Mouse (Mus musculus): ENCODE measurements around the gene Rspry1. TPM values are rescaled to one million over a fixed set of nuclear protein-coding genes. Genes with fewer than 3 reads are reported as not detected.

Gene Rspry1
- polyA plus RNA-seq, 1 experiment from 2014 or later = 55.2 TPM

DNA sequence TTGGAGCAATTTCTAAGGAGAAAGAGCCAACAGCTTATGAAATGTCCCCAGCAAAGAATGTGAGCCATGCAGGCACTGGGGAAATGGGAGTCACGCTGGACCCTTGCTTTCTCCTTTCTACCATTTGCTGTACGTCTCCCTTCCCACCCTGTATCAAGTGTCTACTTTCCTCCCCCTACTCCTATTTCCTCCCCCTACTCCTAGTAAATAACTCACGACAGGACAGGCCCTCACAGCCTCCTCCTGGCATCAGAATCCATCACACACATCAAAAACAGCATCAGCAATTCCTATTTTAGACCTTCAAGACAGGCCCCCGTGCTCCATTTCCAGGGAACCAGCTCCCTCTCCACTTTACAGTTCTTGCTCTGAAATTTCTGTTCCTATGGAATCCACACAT is 10.0 kb upstream of the Rspry1 start:
- Histone ChIP-seq H3K9me3 (ENCODE audit: control insufficient read depth, low read length) (no peaks in the 10 kb centered on the region), H3K27ac (ENCODE audit: low read depth, low read length) (no peak overlapping the region), H3K9ac (ENCODE audit: low read length) (no peak overlapping the region), H3K4me1 (replicated peaks; ENCODE audit: control insufficient read depth, insufficient read depth, low read length) (no peaks in the 10 kb centered on the region), H3K36me3 (ENCODE audit: control insufficient read depth, insufficient read depth, low read length) (peaks cover 3% of the 10 kb centered on the region; the same call in 1 of the 2 replicates), H3K27me3 (ENCODE audit: control insufficient read depth, insufficient read depth, low read length) (no peaks in the 10 kb centered on the region), H3K4me3 (ENCODE audit: low read depth, low read length) (no peak overlapping the region), H3K4me2 (ENCODE audit: low read depth, low read length, severe bottlenecking) (no peak overlapping the region)
- no peak for DNase-seq (ENCODE audit: low spot score)
- no peak for ATAC-seq (replicated peaks; ENCODE audit: low FRiP score)
- 74% methylated on average over 4 of the region's 4 CpGs for WGBS

DNA sequence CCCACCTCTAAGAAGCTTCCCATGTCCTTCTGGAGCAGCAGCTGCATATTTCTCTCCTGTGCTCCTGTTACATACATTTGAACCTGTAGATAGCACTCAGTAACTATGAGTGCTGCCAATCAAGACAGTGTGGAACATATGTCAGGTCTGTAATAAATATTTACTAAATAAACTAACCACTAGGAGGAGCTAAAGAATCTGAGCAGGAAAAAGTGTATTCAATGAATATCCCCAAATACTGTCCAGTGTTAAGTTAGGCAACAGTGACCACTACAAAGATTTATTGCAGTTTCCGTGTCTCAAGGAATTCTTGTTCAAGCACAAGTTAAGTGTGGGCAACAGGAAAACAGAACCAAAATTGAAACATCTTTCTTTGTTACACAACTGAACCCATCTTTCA is 7.5 kb upstream of the Rspry1 start:
- H3K4me2 ChIP-seq (ENCODE audit: low read depth, low read length, severe bottlenecking) = no peak overlapping the region
- DNase-seq (ENCODE audit: low spot score) (no peak), ATAC-seq (replicated peaks; ENCODE audit: low FRiP score) (no peak)
- no peak overlapping the region for H3K9ac ChIP-seq (ENCODE audit: low read length)
- WGBS = 81% methylated on average over 1 of the region's 1 CpGs
- no peak overlapping the region for H3K27ac ChIP-seq (ENCODE audit: low read depth, low read length)
- H3K27me3 ChIP-seq (ENCODE audit: control insufficient read depth, insufficient read depth, low read length) = no peaks in the 10 kb centered on the region
- no peaks in the 10 kb centered on the region for H3K9me3 ChIP-seq (ENCODE audit: control insufficient read depth, low read length)
- H3K36me3 ChIP-seq (ENCODE audit: control insufficient read depth, insufficient read depth, low read length) = no peaks in the 10 kb centered on the region
- H3K4me1 ChIP-seq (replicated peaks; ENCODE audit: control insufficient read depth, insufficient read depth, low read length) = no peaks in the 10 kb centered on the region
- no peak overlapping the region for H3K4me3 ChIP-seq (ENCODE audit: low read depth, low read length)

DNA sequence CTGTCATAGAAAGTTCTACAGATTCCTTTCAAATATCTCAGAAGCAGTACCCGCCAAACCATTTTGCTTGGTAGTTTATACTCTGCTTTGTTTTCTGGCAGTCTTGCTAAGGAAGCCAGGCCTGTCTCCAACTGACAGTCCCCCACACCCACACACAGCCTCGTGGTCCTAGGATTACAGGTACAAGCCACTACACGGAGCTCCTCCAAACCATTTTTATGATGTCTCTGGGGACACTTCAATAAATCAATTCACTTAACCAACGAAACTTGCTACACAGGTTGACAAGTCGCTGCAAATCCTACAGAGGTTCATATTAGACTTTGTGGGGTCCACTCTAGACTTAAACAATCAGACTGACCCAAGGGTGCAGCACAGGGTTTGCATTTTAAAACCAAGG is 1.3 kb upstream of the Rspry1 start:
- ATAC-seq (replicated peaks; ENCODE audit: low FRiP score) (no peak), DNase-seq (ENCODE audit: low spot score) (no peak)
- H3K4me1 ChIP-seq (replicated peaks; ENCODE audit: control insufficient read depth, insufficient read depth, low read length) = peaks cover 9% of the 10 kb centered on the region
- H3K36me3 ChIP-seq (ENCODE audit: control insufficient read depth, insufficient read depth, low read length) = no peaks in the 10 kb centered on the region
- H3K27ac ChIP-seq (ENCODE audit: low read depth, low read length) = no peak overlapping the region
- peak overlapping the region; percentile 81 for H3K4me3 ChIP-seq (ENCODE audit: low read depth, low read length)
- H3K27me3 ChIP-seq (ENCODE audit: control insufficient read depth, insufficient read depth, low read length) = no peaks in the 10 kb centered on the region
- H3K4me2 ChIP-seq (ENCODE audit: low read depth, low read length, severe bottlenecking) = peak overlapping the region; percentile 96
- H3K9me3 ChIP-seq (ENCODE audit: control insufficient read depth, low read length) = no peaks in the 10 kb centered on the region
- WGBS = 32% methylated on average over 5 of the region's 5 CpGs
- peak overlapping the region; percentile 90 for H3K9ac ChIP-seq (ENCODE audit: low read length)

DNA sequence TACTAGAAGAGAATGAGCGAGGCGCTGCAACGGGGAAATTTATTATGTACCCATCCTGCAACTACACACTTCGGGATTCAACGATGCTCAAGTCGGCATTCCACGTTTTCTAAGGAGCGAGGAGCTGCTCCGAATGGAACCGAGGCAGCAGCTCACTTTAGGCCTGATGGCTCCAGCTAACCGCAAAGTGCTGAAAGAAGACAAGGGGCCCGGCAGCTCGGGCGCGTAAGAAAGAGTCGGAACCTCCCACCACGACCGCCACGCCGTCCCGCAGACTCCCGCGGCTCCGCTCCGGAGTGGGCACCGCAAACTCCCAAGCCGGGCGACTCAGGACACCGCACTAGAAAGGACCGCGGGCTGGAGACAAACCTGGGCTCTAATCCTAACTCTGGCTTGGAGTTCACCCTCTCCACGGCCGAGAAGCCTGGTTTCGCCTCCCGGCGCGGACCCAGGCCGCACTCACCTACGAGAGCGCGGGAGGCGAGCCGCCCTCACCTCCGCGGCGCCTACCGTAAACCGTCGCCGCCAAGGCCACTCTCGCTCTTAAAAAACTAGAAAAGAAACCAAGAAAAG is 617 bp upstream of the Rspry1 start:
- H3K4me3 ChIP-seq (ENCODE audit: low read depth, low read length) = peak overlapping the region; percentile 81
- H3K27me3 ChIP-seq (ENCODE audit: control insufficient read depth, insufficient read depth, low read length) = no peaks in the 10 kb centered on the region
- H3K27ac ChIP-seq (ENCODE audit: low read depth, low read length) = peak overlapping the region; percentile 59; the same call in 1 of the 2 replicates
- peak overlapping the region; percentile 96 for H3K4me2 ChIP-seq (ENCODE audit: low read depth, low read length, severe bottlenecking)
- peaks cover 9% of the 10 kb centered on the region for H3K4me1 ChIP-seq (replicated peaks; ENCODE audit: control insufficient read depth, insufficient read depth, low read length)
- H3K9me3 ChIP-seq (ENCODE audit: control insufficient read depth, low read length) = no peaks in the 10 kb centered on the region
- H3K9ac ChIP-seq (ENCODE audit: low read length) = peak overlapping the region; percentile 90
- no peaks in the 10 kb centered on the region for H3K36me3 ChIP-seq (ENCODE audit: control insufficient read depth, insufficient read depth, low read length)
- under 1% methylated on average over 51 of the region's 51 CpGs for WGBS
- DNase-seq (ENCODE audit: low spot score) (peak; percentile 64), ATAC-seq (replicated peaks; ENCODE audit: low FRiP score) (peak; percentile 43)

DNA sequence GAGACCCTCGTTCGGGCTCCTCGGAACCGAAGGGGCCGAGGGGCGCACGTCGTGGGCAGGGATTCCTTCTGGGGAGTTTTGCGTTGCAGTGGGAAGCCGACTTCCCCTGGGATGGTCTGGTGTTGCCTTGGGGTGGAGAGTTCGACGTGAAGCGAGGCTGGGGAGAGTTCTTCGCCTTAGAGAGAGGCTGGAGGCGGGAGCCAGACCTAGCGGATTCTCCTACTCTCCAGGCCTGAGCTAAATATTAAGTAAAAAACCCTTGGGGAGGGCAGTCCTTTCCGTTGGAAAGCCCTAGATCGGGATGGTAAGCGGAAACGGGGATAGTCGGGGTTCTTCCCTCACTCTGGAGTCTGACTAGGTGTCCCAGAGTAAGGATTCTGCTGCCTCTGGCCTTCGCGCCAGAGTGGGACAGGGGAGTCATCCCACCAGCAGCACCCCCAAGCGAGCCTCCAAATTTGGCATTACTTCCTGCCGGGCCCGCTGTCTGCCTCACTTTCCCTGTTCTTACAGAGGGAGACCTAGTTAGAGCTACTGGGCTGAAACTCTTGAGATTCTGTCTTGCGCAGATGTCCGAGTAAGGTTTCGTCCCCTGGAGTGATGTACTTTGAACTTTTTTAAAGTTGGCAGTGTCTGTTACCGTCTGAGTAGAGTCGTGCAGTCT is 864 bp downstream of the Rspry1 start:
- Histone ChIP-seq H3K36me3 (ENCODE audit: control insufficient read depth, insufficient read depth, low read length) (no peaks in the 10 kb centered on the region), H3K4me3 (ENCODE audit: low read depth, low read length) (peak overlapping the region; percentile 81), H3K4me1 (replicated peaks; ENCODE audit: control insufficient read depth, insufficient read depth, low read length) (peaks cover 9% of the 10 kb centered on the region), H3K9ac (ENCODE audit: low read length) (peak overlapping the region; percentile 81), H3K4me2 (ENCODE audit: low read depth, low read length, severe bottlenecking) (peak overlapping the region; percentile 90), H3K27me3 (ENCODE audit: control insufficient read depth, insufficient read depth, low read length) (no peaks in the 10 kb centered on the region), H3K9me3 (ENCODE audit: control insufficient read depth, low read length) (no peaks in the 10 kb centered on the region), H3K27ac (ENCODE audit: low read depth, low read length) (peak overlapping the region; percentile 70; the same call in 1 of the 2 replicates)
- ATAC-seq (replicated peaks; ENCODE audit: low FRiP score) (no peak), DNase-seq (ENCODE audit: low spot score) (peak; percentile 67)
- WGBS = under 1% methylated on average over 31 of the region's 31 CpGs

DNA sequence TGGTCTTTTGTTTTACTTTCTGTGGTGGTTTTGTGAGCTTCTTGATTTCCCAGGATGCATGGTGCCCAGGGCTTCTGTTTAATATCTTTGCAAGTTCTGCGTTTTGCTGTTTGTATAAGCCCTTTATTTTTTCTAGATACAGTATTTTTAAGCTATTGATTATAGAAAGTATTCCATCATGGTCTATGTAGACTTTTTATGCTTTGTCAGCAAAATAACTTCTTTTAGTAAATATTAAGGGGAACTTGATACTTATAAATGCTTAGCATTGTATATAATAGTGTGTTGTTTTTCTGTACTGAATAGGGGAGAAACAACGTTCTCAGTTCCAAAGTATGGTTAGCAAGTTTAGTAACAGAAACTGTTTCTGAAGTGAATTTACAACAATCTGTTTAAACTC is 2.3 kb downstream of the Rspry1 start:
- ATAC-seq (replicated peaks; ENCODE audit: low FRiP score) (no peak), DNase-seq (ENCODE audit: low spot score) (no peak)
- H3K9ac ChIP-seq (ENCODE audit: low read length) = no peak overlapping the region
- 88% methylated on average over 2 of the region's 2 CpGs for WGBS
- H3K4me3 ChIP-seq (ENCODE audit: low read depth, low read length) = no peak overlapping the region
- no peak overlapping the region for H3K4me2 ChIP-seq (ENCODE audit: low read depth, low read length, severe bottlenecking)
- H3K27me3 ChIP-seq (ENCODE audit: control insufficient read depth, insufficient read depth, low read length) = no peaks in the 10 kb centered on the region
- H3K4me1 ChIP-seq (replicated peaks; ENCODE audit: control insufficient read depth, insufficient read depth, low read length) = peaks cover 9% of the 10 kb centered on the region
- no peak overlapping the region for H3K27ac ChIP-seq (ENCODE audit: low read depth, low read length)
- H3K9me3 ChIP-seq (ENCODE audit: control insufficient read depth, low read length) = no peaks in the 10 kb centered on the region
- no peaks in the 10 kb centered on the region for H3K36me3 ChIP-seq (ENCODE audit: control insufficient read depth, insufficient read depth, low read length)

DNA sequence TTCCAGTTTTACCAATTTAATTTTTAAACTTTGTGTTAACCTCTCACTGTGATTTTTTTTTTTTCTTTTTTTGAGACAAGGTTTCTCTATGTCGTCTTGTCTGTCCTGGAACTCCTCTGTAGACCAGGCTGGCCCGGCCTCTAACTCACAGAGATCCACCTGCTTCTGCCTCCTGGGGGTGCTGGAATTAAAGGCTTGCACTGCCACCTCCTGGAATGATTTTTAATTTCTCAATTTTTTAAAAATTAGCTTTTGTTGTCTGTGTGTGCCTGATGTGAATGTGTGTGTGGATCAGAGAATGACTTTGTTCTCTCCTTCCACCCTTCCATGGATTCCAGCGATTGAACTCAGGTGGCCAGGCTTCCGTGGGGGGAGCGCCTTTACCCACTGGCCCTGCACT is 5.3 kb downstream of the Rspry1 start:
- Histone ChIP-seq H3K27me3 (ENCODE audit: control insufficient read depth, insufficient read depth, low read length) (no peaks in the 10 kb centered on the region), H3K9ac (ENCODE audit: low read length) (no peak overlapping the region), H3K27ac (ENCODE audit: low read depth, low read length) (no peak overlapping the region), H3K36me3 (ENCODE audit: control insufficient read depth, insufficient read depth, low read length) (no peaks in the 10 kb centered on the region), H3K9me3 (ENCODE audit: control insufficient read depth, low read length) (no peaks in the 10 kb centered on the region), H3K4me3 (ENCODE audit: low read depth, low read length) (no peak overlapping the region), H3K4me2 (ENCODE audit: low read depth, low read length, severe bottlenecking) (no peak overlapping the region), H3K4me1 (replicated peaks; ENCODE audit: control insufficient read depth, insufficient read depth, low read length) (peaks cover 2% of the 10 kb centered on the region; the same call in 1 of the 2 replicates)
- WGBS = 96% methylated on average over 5 of the region's 5 CpGs
- ATAC-seq (replicated peaks; ENCODE audit: low FRiP score) (no peak), DNase-seq (ENCODE audit: low spot score) (no peak)

DNA sequence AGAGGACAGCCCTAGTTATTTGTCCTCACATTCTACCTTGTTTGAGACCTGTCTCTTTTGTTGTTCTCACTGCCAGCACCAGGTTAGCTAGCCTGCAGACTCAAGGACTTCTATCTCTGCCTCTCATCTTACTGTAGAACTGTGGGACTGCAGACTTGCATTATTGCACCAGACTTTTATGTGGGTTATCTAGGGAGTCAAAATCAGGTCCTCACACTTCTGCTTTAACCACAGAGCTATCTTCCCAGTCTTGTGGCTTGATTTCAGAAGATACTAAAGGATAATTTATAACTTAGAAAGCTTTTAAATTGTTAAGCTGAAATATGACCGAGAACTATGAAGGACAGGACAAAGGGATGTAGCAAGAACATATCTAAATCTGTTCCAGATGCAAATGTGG is 23.1 kb downstream of the Rspry1 start:
- Histone ChIP-seq H3K9me3 (ENCODE audit: control insufficient read depth, low read length) (no peaks in the 10 kb centered on the region), H3K4me2 (ENCODE audit: low read depth, low read length, severe bottlenecking) (no peak overlapping the region), H3K27ac (ENCODE audit: low read depth, low read length) (no peak overlapping the region), H3K27me3 (ENCODE audit: control insufficient read depth, insufficient read depth, low read length) (no peaks in the 10 kb centered on the region), H3K9ac (ENCODE audit: low read length) (no peak overlapping the region), H3K36me3 (ENCODE audit: control insufficient read depth, insufficient read depth, low read length) (peaks cover 2% of the 10 kb centered on the region; the same call in 1 of the 2 replicates), H3K4me3 (ENCODE audit: low read depth, low read length) (no peak overlapping the region), H3K4me1 (replicated peaks; ENCODE audit: control insufficient read depth, insufficient read depth, low read length) (no peaks in the 10 kb centered on the region)
- no peak for DNase-seq (ENCODE audit: low spot score)
- ATAC-seq (replicated peaks; ENCODE audit: low FRiP score) = no peak
- 92% methylated on average over 1 of the region's 1 CpGs for WGBS

Measured in forebrain, embryonic 11.5 days (tissue).